Mouse (Mus musculus) liver, adult 2 months (tissue): ENCODE data around the gene Mllt10. TPM values are rescaled to one million over a fixed set of nuclear protein-coding genes. Genes with fewer than 3 reads are reported as not detected.

ENCODE experiments used
- DNase-seq: peaks from one replicate; pipeline ENCODE4 v3.0.0-alpha.2; 2011; ENCODE audit warnings: low read depth, low spot score; ENCODE audit errors: extremely low read depth
- H3K27ac ChIP-seq: fragments of 200-500 bp; replicated peaks from 2 replicates; pipeline ENCODE4 v1.5.1; 2012; ENCODE audit warnings: low read depth, mild to moderate bottlenecking, control low read depth, inconsistent platforms, low read length; ENCODE audit not compliant: insufficient read depth
- H3K27me3 ChIP-seq: fragments of 200-500 bp; 2 replicates; pipeline ENCODE4 v1.6.1; 2012; ENCODE audit warnings: mild to moderate bottlenecking, moderate library complexity, low read length, inconsistent platforms; ENCODE audit not compliant: control insufficient read depth, insufficient read depth
- H3K36me3 ChIP-seq: fragments of 200-500 bp; 2 replicates; pipeline ENCODE4 v1.6.1; 2012; ENCODE audit warnings: low read length, inconsistent platforms; ENCODE audit not compliant: control insufficient read depth, insufficient read depth
- H3K4me1 ChIP-seq: fragments of 200-500 bp; 2 replicates; pipeline ENCODE4 v1.6.1; 2011; ENCODE audit warnings: low read length; ENCODE audit not compliant: control insufficient read depth, insufficient read depth
- H3K4me3 ChIP-seq: fragments of 200-500 bp; 2 replicates; pipeline ENCODE4 v1.5.1; 2011; ENCODE audit warnings: low read depth, mild to moderate bottlenecking, control low read depth, low read length, moderate library complexity; ENCODE audit not compliant: insufficient read depth
- H3K79me2 ChIP-seq: fragments of 200-500 bp; 2 replicates; pipeline ENCODE4 v1.6.1; 2012; ENCODE audit warnings: inconsistent platforms, mild to moderate bottlenecking, low read length, moderate library complexity; ENCODE audit not compliant: control insufficient read depth, insufficient read depth
- H3K9ac ChIP-seq: fragments of 200-500 bp; 2 replicates; pipeline ENCODE4 v1.6.1; 2012; ENCODE audit warnings: low read depth, mild to moderate bottlenecking, control low read depth, inconsistent platforms, low read length
- CTCF ChIP-seq: fragments of 200-500 bp; IDR thresholded peaks from 2 replicates; pipeline ENCODE4 v1.5.1; 2011; ENCODE audit warnings: low read depth, low read length, control low read depth
- POLR2A ChIP-seq: fragments of 200-500 bp; IDR thresholded peaks from 2 replicates; pipeline ENCODE4 v1.6.1; 2011; ENCODE audit warnings: low read length, control low read depth; ENCODE audit not compliant: insufficient read depth; ENCODE audit errors: extremely low read depth
- WGBS: fragments of 180-500 bp; shearing (Covaris S2); methylation state at CpG from one replicate; pipeline ENCODE4 v1.1.7; 2018; 5-methylcytosine and 5-hydroxymethylcytosine counted together
- polyA plus RNA-seq: library from polyadenylated mRNA; depleted of rRNA; stranded (reverse); fragments of >200 nt; gene quantifications from 2 replicates; pipeline ENCODE4 v1.2.3, GENCODE M21; 2012
- total RNA-seq: library from RNA; depleted of rRNA; stranded (reverse); fragments of >200 nt; gene quantifications from 2 replicates; pipeline ENCODE4 v1.2.3, GENCODE M21; 2014

The Mllt10 gene
- total and polyA plus RNA-seq, 2 experiments, result 16.7 to 18.0 TPM

- H3K27me3 ChIP-seq, result no peaks in the 10 kb centered on the region
- WGBS, result 45% methylated on average over 2 of the region's 2 CpGs
- TF ChIP-seq POLR2A, result no peak
- TF ChIP-seq CTCF, result no peak
- peaks cover 28% of the 10 kb centered on the region for H3K79me2 ChIP-seq
- H3K27ac ChIP-seq, result no peak overlapping the region
- H3K4me1 ChIP-seq, result peaks cover 17% of the 10 kb centered on the region
- no peak for DNase-seq
- no peak overlapping the region for H3K9ac ChIP-seq
- no peak overlapping the region for H3K4me3 ChIP-seq
- peaks cover 15% of the 10 kb centered on the region for H3K36me3 ChIP-seq
These were observed 40.8 kb downstream of the Mllt10 start for GRCm38 (mm10) chr2:18095804-18096203.

DNA sequence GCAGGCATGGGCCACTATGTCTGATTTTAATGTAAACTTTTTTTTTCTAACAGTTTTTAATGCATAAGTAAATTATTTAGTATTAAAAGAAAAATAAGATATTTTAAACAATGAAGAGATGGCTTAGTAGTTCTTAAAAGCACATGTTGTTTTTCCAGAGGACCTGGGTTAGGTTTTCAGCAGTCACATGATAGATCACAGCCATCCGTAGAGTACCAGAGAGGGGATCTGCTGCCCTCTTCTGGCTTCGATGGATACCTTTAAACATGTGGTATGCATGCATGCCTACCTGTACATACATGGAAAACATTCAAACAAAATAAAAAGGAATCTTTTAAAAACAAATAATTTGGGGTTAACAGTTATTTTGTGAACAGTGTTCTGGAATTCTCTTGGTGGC lies 45.9 kb downstream of the Mllt10 start:
- DNase-seq, result no peak

GRCm38 (mm10) chr2:18107561-18107960 lies 52.5 kb downstream of the Mllt10 start:
- no peaks in the 10 kb centered on the region; the same call in 1 of the 2 replicates for H3K4me1 ChIP-seq
- peaks cover 12% of the 10 kb centered on the region; the same call in 1 of the 2 replicates for H3K79me2 ChIP-seq
- no peak for TF ChIP-seq POLR2A
- no peak for TF ChIP-seq CTCF
- no peak overlapping the region for H3K27ac ChIP-seq
- peaks cover 8% of the 10 kb centered on the region; the same call in 1 of the 2 replicates for H3K36me3 ChIP-seq
- H3K9ac ChIP-seq, result no peak overlapping the region
- H3K27me3 ChIP-seq, result no peaks in the 10 kb centered on the region
- no peak overlapping the region for H3K4me3 ChIP-seq
- no peak for DNase-seq

More for the DNA sequence above, 45.9 kb downstream of the Mllt10 start:
- 96% methylated on average over 2 of the region's 2 CpGs for WGBS
- H3K9ac ChIP-seq, result no peak overlapping the region
- peaks cover 20% of the 10 kb centered on the region for H3K79me2 ChIP-seq
- H3K27ac ChIP-seq, result no peak overlapping the region
- H3K4me3 ChIP-seq, result no peak overlapping the region
- peaks cover 9% of the 10 kb centered on the region for H3K36me3 ChIP-seq
- peaks cover 7% of the 10 kb centered on the region; the same call in 1 of the 2 replicates for H3K4me1 ChIP-seq
- no peaks in the 10 kb centered on the region for H3K27me3 ChIP-seq
- 0 out of 2 replicates have a peak, but pooled peaks have one; percentile 28 for TF ChIP-seq CTCF
- TF ChIP-seq POLR2A, result no peak

DNA sequence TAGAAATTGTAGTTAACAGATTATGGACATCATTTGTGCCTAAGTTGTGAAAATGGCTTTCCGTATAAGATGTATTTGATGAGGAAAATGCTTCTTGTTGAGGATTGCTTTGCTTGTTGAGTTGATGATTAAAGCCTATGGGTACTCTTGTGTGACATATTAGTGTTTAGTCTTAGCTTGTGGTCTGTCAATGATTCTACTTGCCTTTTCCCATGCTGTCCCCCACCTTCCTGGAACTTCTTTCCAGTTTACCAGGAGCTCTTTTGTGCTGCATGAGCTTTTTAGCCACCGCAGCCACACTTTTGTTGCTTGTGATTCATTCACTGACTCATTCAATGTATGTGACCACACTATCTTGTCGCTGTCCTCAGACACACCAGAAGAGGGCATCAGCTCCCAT lies 53.2 kb downstream of the Mllt10 start:
- H3K4me3 ChIP-seq, result no peak overlapping the region
- DNase-seq, result no peak
- H3K9ac ChIP-seq, result no peak overlapping the region
- H3K79me2 ChIP-seq, result peaks cover 15% of the 10 kb centered on the region; the same call in 1 of the 2 replicates
- no peak overlapping the region for H3K27ac ChIP-seq
- 100% methylated on average over 3 of the region's 3 CpGs for WGBS
- no peaks in the 10 kb centered on the region; the same call in none of the 2 replicates for H3K4me1 ChIP-seq
- no peaks in the 10 kb centered on the region for H3K27me3 ChIP-seq
- TF ChIP-seq POLR2A, result no peak
- TF ChIP-seq CTCF, result 0 out of 2 replicates have a peak, but pooled peaks have one; percentile 8
- peaks cover 12% of the 10 kb centered on the region for H3K36me3 ChIP-seq

- H3K36me3 ChIP-seq, result peaks cover 14% of the 10 kb centered on the region
- peak; percentile 69 for DNase-seq
- H3K27ac ChIP-seq, result no peak overlapping the region
- no peak overlapping the region for H3K9ac ChIP-seq
- no peak overlapping the region for H3K4me3 ChIP-seq
- no peaks in the 10 kb centered on the region; the same call in none of the 2 replicates for H3K4me1 ChIP-seq
- H3K27me3 ChIP-seq, result no peaks in the 10 kb centered on the region
- TF ChIP-seq CTCF (no peak), POLR2A (no peak)
- peaks cover 24% of the 10 kb centered on the region; the same call in 1 of the 2 replicates for H3K79me2 ChIP-seq
These were observed 56.4 kb downstream of the Mllt10 start for GRCm38 (mm10) chr2:18111411-18111810.

DNA sequence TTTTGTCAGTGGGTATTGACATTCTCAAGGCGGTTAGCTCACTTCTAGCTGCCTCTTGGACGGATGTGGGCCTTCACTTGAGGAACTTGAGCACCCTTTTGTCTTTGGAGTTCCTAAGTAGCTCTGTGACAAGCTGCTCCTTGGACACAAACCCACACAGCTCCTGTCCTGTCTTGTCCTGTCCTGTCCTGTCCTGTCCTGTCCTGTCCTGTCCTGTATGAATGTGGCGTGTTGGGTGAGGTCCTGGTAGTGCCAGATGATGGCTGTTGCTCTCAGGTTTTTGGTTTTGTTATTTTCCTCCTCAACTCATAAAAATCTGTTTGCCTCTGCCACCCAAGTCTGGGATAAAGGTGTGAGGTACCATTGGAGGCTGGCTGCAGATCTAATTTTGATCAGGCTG lies 61.4 kb downstream of the Mllt10 start:
- Histone ChIP-seq H3K4me3 (no peak overlapping the region), H3K27ac (no peak overlapping the region), H3K4me1 (no peaks in the 10 kb centered on the region; the same call in none of the 2 replicates), H3K79me2 (peaks cover 36% of the 10 kb centered on the region; the same call in 1 of the 2 replicates), H3K27me3 (no peaks in the 10 kb centered on the region), H3K9ac (no peak overlapping the region), H3K36me3 (peaks cover 18% of the 10 kb centered on the region)
- 86% methylated on average over 3 of the region's 3 CpGs for WGBS
- DNase-seq, result no peak
- TF ChIP-seq POLR2A (no peak), CTCF (no peak)
